In genomic region chr11:102392441-102393237, GRCm38 (mm10) we compare ENCODE assay signal across 8 mouse cellular contexts. TPM values are rescaled to one million over a fixed set of nuclear protein-coding genes. Genes with fewer than 3 reads are reported as not detected.
DNase-seq lines count a peak whose midpoint lies in the region; ATAC-seq and TF ChIP-seq lines count a peak whose summit lies in the region.

No protein-coding gene starts in this region.

- H3K9ac ChIP-seq in heart, embryonic 12.5 days: no peak overlapping the region
- H3K9ac ChIP-seq in ES-E14 (ENCODE audit: insufficient read depth, low read depth, low read length, poor library complexity, severe bottlenecking): peak overlapping the region; percentile 46; the same call in 1 of the 2 replicates
- H3K9ac ChIP-seq in hindbrain, embryonic 11.5 days (ENCODE audit: low read depth, low read length): peak overlapping the region; percentile 38
- H3K9ac ChIP-seq in midbrain, embryonic 11.5 days (ENCODE audit: low read length): peak overlapping the region; percentile 69

- ATAC-seq in heart, embryonic 12.5 days (ENCODE audit: insufficient number of reproducible peaks, low FRiP score): peak; percentile 34
- peak; percentile 57 for ATAC-seq in hindbrain, embryonic 11.5 days (ENCODE audit: low FRiP score)
- peak; percentile 57 for ATAC-seq in midbrain, embryonic 11.5 days (ENCODE audit: low FRiP score)

- H3K27ac ChIP-seq in heart, embryonic 12.5 days (ENCODE audit: poor library complexity, severe bottlenecking): no peak overlapping the region
- H3K27ac ChIP-seq in ES-E14 (ENCODE audit: insufficient read depth, low read depth, low read length, poor library complexity, severe bottlenecking): no peak overlapping the region
- peak overlapping the region; percentile 90 for H3K27ac ChIP-seq in hindbrain, embryonic 11.5 days (ENCODE audit: low read depth, low read length)
- H3K27ac ChIP-seq in midbrain, embryonic 11.5 days (ENCODE audit: low read depth, low read length): peak overlapping the region; percentile 78

- no peak for DNase-seq in heart, postnatal 4 days
- no peak for DNase-seq in ES-E14 (ENCODE audit: low read depth, low spot score)
- DNase-seq in hindbrain, embryonic 11.5 days (ENCODE audit: low spot score): no peak
- no peak for DNase-seq in midbrain, embryonic 11.5 days (ENCODE audit: low spot score, missing footprints)
- DNase-seq in embryo, embryonic 9.5 days (ENCODE audit: extremely low spot score): no peak
- DNase-seq in thymus, postnatal 36 days: no peak
- no peak for DNase-seq in layer of hippocampus, postnatal 14 days (ENCODE audit: low spot score in 2 of 2)

- WGBS in heart, embryonic 12.5 days: 15% methylated on average over 15 of the region's 15 CpGs
- 21% methylated on average over 15 of the region's 15 CpGs for WGBS in hindbrain, embryonic 11.5 days
- 19% methylated on average over 15 of the region's 15 CpGs for WGBS in midbrain, embryonic 11.5 days

- in situ Hi-C loops in ES-E14 (cut with MboI; ENCODE audit: low sequenced_read_pairs in 2 of 2, unreplicated experiment in 2 of 2): no loop called here

- H3K4me2 ChIP-seq in heart, embryonic 12.5 days: peak overlapping the region; percentile 89
- peak overlapping the region; percentile 73 for H3K4me2 ChIP-seq in hindbrain, embryonic 11.5 days (replicated peaks; ENCODE audit: low read depth, low read length)
- peak overlapping the region; percentile 74 for H3K4me2 ChIP-seq in midbrain, embryonic 11.5 days

- H3K27me3 ChIP-seq in heart, embryonic 12.5 days (replicated peaks): peaks cover 33% of the 10 kb centered on the region
- H3K27me3 ChIP-seq in hindbrain, embryonic 11.5 days (ENCODE audit: control insufficient read depth, insufficient read depth, low read length): no peaks in the 10 kb centered on the region
- no peaks in the 10 kb centered on the region for H3K27me3 ChIP-seq in midbrain, embryonic 11.5 days (ENCODE audit: control insufficient read depth, insufficient read depth, low read length)

- H3K4me3 ChIP-seq in heart, embryonic 12.5 days: peak overlapping the region; percentile 41
- H3K4me3 ChIP-seq in ES-E14 (ENCODE audit: insufficient read depth in 1 of 2, low read depth in 1 of 2, low read length in 2 of 2, poor library complexity in 1 of 2, severe bottlenecking in 1 of 2): peak overlapping the region; percentile 51 to 90
- H3K4me3 ChIP-seq in hindbrain, embryonic 11.5 days (ENCODE audit: low read depth, low read length): peak overlapping the region; percentile 63
- peak overlapping the region; percentile 59 for H3K4me3 ChIP-seq in midbrain, embryonic 11.5 days (ENCODE audit: low read depth, low read length)

- no peaks in the 10 kb centered on the region for H3K9me3 ChIP-seq in heart, embryonic 12.5 days (replicated peaks)
- no peaks in the 10 kb centered on the region for H3K9me3 ChIP-seq in ES-E14 (ENCODE audit: control insufficient read depth, insufficient read depth, low read depth, low read length)
- no peaks in the 10 kb centered on the region for H3K9me3 ChIP-seq in hindbrain, embryonic 11.5 days (ENCODE audit: control insufficient read depth, low read length)
- no peaks in the 10 kb centered on the region for H3K9me3 ChIP-seq in midbrain, embryonic 11.5 days (ENCODE audit: control insufficient read depth, low read length)

- peaks cover 24% of the 10 kb centered on the region for H3K4me1 ChIP-seq in heart, embryonic 12.5 days (replicated peaks)
- peaks cover 6 to 25% of the 10 kb centered on the region in 2 experiments for H3K4me1 ChIP-seq in ES-E14 (ENCODE audit: control insufficient read depth in 2 of 2, insufficient read depth in 2 of 2, low read length in 2 of 2, poor library complexity in 1 of 2)
- peaks cover 11% of the 10 kb centered on the region; the same call in 1 of the 2 replicates for H3K4me1 ChIP-seq in hindbrain, embryonic 11.5 days (replicated peaks; ENCODE audit: control insufficient read depth, insufficient read depth, low read length)
- peaks cover 28% of the 10 kb centered on the region for H3K4me1 ChIP-seq in midbrain, embryonic 11.5 days (ENCODE audit: control insufficient read depth, insufficient read depth, low read length)

- no peaks in the 10 kb centered on the region for H3K36me3 ChIP-seq in heart, embryonic 12.5 days
- no peaks in the 10 kb centered on the region for H3K36me3 ChIP-seq in ES-E14 (ENCODE audit: control insufficient read depth, insufficient read depth, low read length, poor library complexity, severe bottlenecking)
- H3K36me3 ChIP-seq in hindbrain, embryonic 11.5 days (ENCODE audit: control insufficient read depth, insufficient read depth, low read length): no peaks in the 10 kb centered on the region
- no peaks in the 10 kb centered on the region for H3K36me3 ChIP-seq in midbrain, embryonic 11.5 days (ENCODE audit: control insufficient read depth, insufficient read depth, low read length)

TF ChIP-seq in ES-E14, 5 proteins besides CTCF, POLR2A, EP300 and RAD21:
- TF ChIP-seq HCFC1 (IDR thresholded peaks at IDR 0.05; ENCODE audit: borderline replicate concordance, insufficient read depth, low read length): no peak
- TF ChIP-seq ZC3H11A (IDR thresholded peaks at IDR 0.05; ENCODE audit: borderline replicate concordance, low read depth, low read length): no peak
- TF ChIP-seq ZNF384 (IDR thresholded peaks at IDR 0.05; ENCODE audit: low read depth, low read length): no peak
- TF ChIP-seq MAFK (IDR thresholded peaks at IDR 0.05; ENCODE audit: insufficient read depth, low read depth, low read length): no peak
- no peak for TF ChIP-seq CHD2 (IDR thresholded peaks at IDR 0.05; ENCODE audit: low read depth, low read length)
TF ChIP-seq in ES-E14: peak in this region for 0.

RNA-seq across cellular contexts. Expression of gene Rundc3a, which starts 0.6 kb away (rescaled TPM):
- 1.7 and 1.8 TPM in 2 replicates for polyA plus RNA-seq in heart, embryonic 12.5 days (2016; fragmentation: Nextera tagmentation; extraction: Ambion mirVana)
- 1 to 10 TPM in 1 of 2 experiments, under 1 TPM in 1; 0.50 to 1.9 TPM for total RNA-seq in heart, postnatal 4 days (2021)
- 6.7 and 15.9 TPM in 2 replicates for total RNA-seq in ES-E14 (2012; rRNA removed)
- 43.3 and 47.8 TPM in 2 replicates for polyA plus RNA-seq in hindbrain, embryonic 11.5 days (2014; fragmentation: Nextera tagmentation; extraction: Ambion mirVana)
- polyA plus RNA-seq in midbrain, embryonic 11.5 days (2014; fragmentation: Nextera tagmentation; extraction: Ambion mirVana): 42.0 and 43.0 TPM in 2 replicates
- total RNA-seq in layer of hippocampus, postnatal 14 days (2021): 100 to 1,000 TPM; 413 to 422 TPM

RNA-seq across cellular contexts. Expression of gene Slc25a39, which starts 15.1 kb away (rescaled TPM):
- 253 and 260 TPM in 2 replicates for polyA plus RNA-seq in heart, embryonic 12.5 days (2016; fragmentation: Nextera tagmentation; extraction: Ambion mirVana)
- 100 to 1,000 TPM; 161 to 165 TPM for total RNA-seq in heart, postnatal 4 days (2021)
- total RNA-seq in ES-E14 (2012; rRNA removed): 152 and 175 TPM in 2 replicates
- 152 and 166 TPM in 2 replicates for polyA plus RNA-seq in hindbrain, embryonic 11.5 days (2014; fragmentation: Nextera tagmentation; extraction: Ambion mirVana)
- 167 and 193 TPM in 2 replicates for polyA plus RNA-seq in midbrain, embryonic 11.5 days (2014; fragmentation: Nextera tagmentation; extraction: Ambion mirVana)
- 10 to 100 TPM; 75.6 to 81.8 TPM for total RNA-seq in layer of hippocampus, postnatal 14 days (2021)

RNA-seq across cellular contexts. Expression of gene Slc4a1, which starts 26.6 kb away (rescaled TPM):
- polyA plus RNA-seq in heart, embryonic 12.5 days (2016; fragmentation: Nextera tagmentation; extraction: Ambion mirVana): 114 and 116 TPM in 2 replicates
- 10 to 100 TPM in 1 of 2 experiments, 1 to 10 TPM in 1; 7.2 to 22.1 TPM for total RNA-seq in heart, postnatal 4 days (2021)
- total RNA-seq in ES-E14 (2012; rRNA removed): 0.18 and 0.21 TPM in 2 replicates
- polyA plus RNA-seq in hindbrain, embryonic 11.5 days (2014; fragmentation: Nextera tagmentation; extraction: Ambion mirVana): 25.8 and 28.1 TPM in 2 replicates
- 30.6 and 31.3 TPM in 2 replicates for polyA plus RNA-seq in midbrain, embryonic 11.5 days (2014; fragmentation: Nextera tagmentation; extraction: Ambion mirVana)
- under 1 TPM; 0.50 to 0.60 TPM for total RNA-seq in layer of hippocampus, postnatal 14 days (2021)

RNA-seq across cellular contexts. Expression of gene Grn, which starts 37.5 kb away (rescaled TPM):
- polyA plus RNA-seq in heart, embryonic 12.5 days (2016; fragmentation: Nextera tagmentation; extraction: Ambion mirVana): 189 and 191 TPM in 2 replicates
- 100 to 1,000 TPM; 141 to 144 TPM for total RNA-seq in heart, postnatal 4 days (2021)
- 81.5 and 154 TPM in 2 replicates for total RNA-seq in ES-E14 (2012; rRNA removed)
- polyA plus RNA-seq in hindbrain, embryonic 11.5 days (2014; fragmentation: Nextera tagmentation; extraction: Ambion mirVana): 43.3 and 47.2 TPM in 2 replicates
- polyA plus RNA-seq in midbrain, embryonic 11.5 days (2014; fragmentation: Nextera tagmentation; extraction: Ambion mirVana): 36.8 and 39.3 TPM in 2 replicates
- 10 to 100 TPM; 82.3 to 87.4 TPM for total RNA-seq in layer of hippocampus, postnatal 14 days (2021)

RNA-seq across cellular contexts. Expression of gene Fam171a2, which starts 54.8 kb away (rescaled TPM):
- polyA plus RNA-seq in heart, embryonic 12.5 days (2016; fragmentation: Nextera tagmentation; extraction: Ambion mirVana): 4.5 and 5.6 TPM in 2 replicates
- 10 to 100 TPM; 30.2 to 30.5 TPM for total RNA-seq in heart, postnatal 4 days (2021)
- 6.7 and 13.1 TPM in 2 replicates for total RNA-seq in ES-E14 (2012; rRNA removed)
- 10.7 and 11.7 TPM in 2 replicates for polyA plus RNA-seq in hindbrain, embryonic 11.5 days (2014; fragmentation: Nextera tagmentation; extraction: Ambion mirVana)
- 7.2 and 10.6 TPM in 2 replicates for polyA plus RNA-seq in midbrain, embryonic 11.5 days (2014; fragmentation: Nextera tagmentation; extraction: Ambion mirVana)
- total RNA-seq in layer of hippocampus, postnatal 14 days (2021): 10 to 100 TPM; 86.0 to 97.5 TPM

Comparison
In these comparisons a context has a peak if more than half of its experiments do, and no peak if none do; other contexts are left out.
1. H3K27ac ChIP-seq: peak in hindbrain, embryonic 11.5 days (single experiment) and midbrain, embryonic 11.5 days (single experiment); none in heart, embryonic 12.5 days (single experiment) and ES-E14 (single experiment).
2. RNA of gene Rundc3a, which starts 0.6 kb away (total RNA-seq): 413 to 422 TPM in layer of hippocampus, postnatal 14 days; 6.7 to 15.9 TPM in ES-E14 and 0.50 to 1.9 TPM in heart, postnatal 4 days; every median in the first group is over 10 times any median in the second.
3. Peak in every context shown above with its lines, with median percentiles within 50 percentile points of each other: ATAC-seq, H3K4me2 ChIP-seq and H3K4me3 ChIP-seq.